Mouse (Mus musculus): ENCODE measurements around the gene Zfp365. TPM values are rescaled to one million over a fixed set of nuclear protein-coding genes. Genes with fewer than 3 reads are reported as not detected.
A peak's percentile ranks its signal among the peaks of the same experiment; 100 is the strongest.

Gene Zfp365
- polyA plus RNA-seq, 1 experiment from 2014 or later = 2.4 TPM

DNA sequence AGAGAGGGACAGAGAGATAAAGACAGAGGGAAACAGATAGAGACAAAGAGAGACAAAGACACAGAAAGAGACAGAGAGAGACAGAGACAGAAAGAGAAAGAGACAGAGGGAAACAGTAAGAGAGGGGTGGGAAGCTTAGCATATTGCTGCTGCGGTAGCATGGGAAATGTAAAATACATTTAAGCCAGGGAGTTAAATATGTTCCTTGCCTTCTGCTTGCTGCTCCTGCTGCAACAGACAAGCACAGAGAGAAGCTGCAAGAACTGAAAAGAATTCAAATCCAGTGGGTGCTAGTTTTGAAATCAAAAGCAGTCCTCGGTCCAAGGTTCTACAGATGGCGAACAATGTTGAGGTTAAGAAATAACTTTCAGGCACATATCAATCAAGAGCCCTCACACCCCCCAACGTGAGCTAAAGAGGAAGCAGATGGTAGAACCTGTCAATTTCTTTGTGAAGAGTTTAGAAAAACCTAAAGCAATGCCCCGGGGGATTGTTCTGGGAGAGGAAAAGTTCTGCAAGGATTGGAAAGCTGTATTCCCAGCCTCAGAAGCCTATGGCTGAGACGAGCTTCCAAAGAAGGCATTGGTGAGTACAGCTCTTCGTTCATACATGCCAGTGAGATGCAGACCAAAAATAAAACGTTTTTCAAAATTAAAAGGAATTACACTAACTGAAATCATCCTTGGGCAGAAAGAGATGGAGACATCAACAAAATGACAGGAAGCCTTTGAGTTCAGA lies 15.4 kb upstream of the Zfp365 start:
- Histone ChIP-seq H3K4me2 (no peak overlapping the region), H3K9ac (no peak overlapping the region), H3K9me3 (no peaks in the 10 kb centered on the region), H3K27me3 (no peaks in the 10 kb centered on the region), H3K4me1 (replicated peaks) (no peaks in the 10 kb centered on the region), H3K27ac (no peak overlapping the region), H3K4me3 (no peak overlapping the region), H3K36me3 (no peaks in the 10 kb centered on the region)
- WGBS = 74% methylated on average over 8 of the region's 8 CpGs
- ATAC-seq (ENCODE audit: low FRiP score) = no peak

DNA sequence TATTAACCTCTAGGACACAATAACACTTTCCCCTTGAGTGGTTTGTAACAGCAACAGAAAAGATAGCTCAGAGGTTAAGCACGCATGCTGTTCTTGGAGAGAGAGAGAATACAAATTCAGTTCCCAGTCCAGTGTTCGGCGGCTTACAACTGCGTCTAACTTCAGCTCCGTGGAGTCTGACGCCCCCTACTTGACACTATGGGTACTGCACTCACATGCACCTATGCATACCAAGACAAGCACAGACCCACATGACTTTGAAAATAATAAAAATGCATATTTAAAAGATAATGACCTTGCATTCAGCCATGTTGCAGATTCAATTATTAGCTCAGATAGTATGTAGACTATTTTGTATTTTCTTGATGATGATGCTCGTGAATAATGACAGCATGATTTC lies 11.6 kb upstream of the Zfp365 start:
- no peaks in the 10 kb centered on the region for H3K9me3 ChIP-seq

DNA sequence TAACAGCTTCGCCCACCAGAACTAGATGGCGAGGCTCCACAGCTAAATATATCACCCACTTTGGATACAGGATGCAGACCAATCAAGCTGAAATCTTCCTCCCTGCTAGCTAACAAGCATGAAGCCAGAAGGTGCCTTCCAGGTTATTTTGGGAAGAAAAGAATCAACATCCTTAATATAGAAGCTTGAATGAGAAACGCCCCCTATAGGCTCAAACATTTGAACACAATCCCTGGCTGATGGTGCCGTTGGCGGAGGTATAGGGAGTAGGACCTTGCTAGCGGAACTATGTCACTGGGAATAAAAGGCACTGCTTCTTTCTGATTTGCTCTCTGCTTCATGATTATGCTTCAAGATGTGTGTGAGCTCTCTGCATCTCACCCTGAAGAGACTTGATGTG lies 9.3 kb upstream of the Zfp365 start:
- Histone ChIP-seq H3K4me1 (replicated peaks) (no peaks in the 10 kb centered on the region), H3K27me3 (no peaks in the 10 kb centered on the region), H3K4me2 (no peak overlapping the region), H3K9ac (no peak overlapping the region), H3K4me3 (no peak overlapping the region), H3K36me3 (no peaks in the 10 kb centered on the region), H3K27ac (no peak overlapping the region), H3K9me3 (no peaks in the 10 kb centered on the region)
- no peak for ATAC-seq (ENCODE audit: low FRiP score)
- 93% methylated on average over 6 of the region's 6 CpGs for WGBS

More for the DNA sequence above, 11.6 kb upstream of the Zfp365 start:
- WGBS = 53% methylated on average over 7 of the region's 7 CpGs
- Histone ChIP-seq H3K4me1 (replicated peaks) (no peaks in the 10 kb centered on the region), H3K9ac (no peak overlapping the region), H3K36me3 (no peaks in the 10 kb centered on the region), H3K27me3 (no peaks in the 10 kb centered on the region), H3K27ac (no peak overlapping the region), H3K4me3 (no peak overlapping the region), H3K4me2 (no peak overlapping the region)
- ATAC-seq (ENCODE audit: low FRiP score) = no peak

DNA sequence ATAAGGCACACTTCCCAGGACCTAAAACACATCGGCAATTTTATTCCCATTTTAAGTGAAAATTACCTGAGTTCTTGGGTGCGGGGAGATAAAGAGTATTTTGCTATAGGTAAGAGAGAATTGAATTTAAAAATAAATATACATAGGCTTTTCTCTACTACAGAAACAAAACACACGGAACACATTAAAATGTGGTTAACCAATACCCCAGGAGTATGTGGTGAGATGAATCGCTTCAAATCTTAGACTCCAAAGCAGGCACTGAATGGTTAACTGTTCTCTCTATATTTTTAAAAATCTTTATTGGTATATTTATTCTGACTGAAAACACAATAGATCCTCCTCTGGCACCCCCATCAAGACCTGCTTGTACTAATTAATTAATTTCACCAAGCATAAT lies 7.2 kb upstream of the Zfp365 start:
- 96% methylated on average over 4 of the region's 4 CpGs for WGBS
- Histone ChIP-seq H3K27ac (no peak overlapping the region), H3K9ac (no peak overlapping the region), H3K4me3 (no peak overlapping the region), H3K9me3 (0 out of 2 replicates have a peak, but pooled peaks cover 3% of the 10 kb centered on the region), H3K36me3 (no peaks in the 10 kb centered on the region), H3K27me3 (no peaks in the 10 kb centered on the region), H3K4me1 (replicated peaks) (no peaks in the 10 kb centered on the region), H3K4me2 (no peak overlapping the region)
- no peak for ATAC-seq (ENCODE audit: low FRiP score)

DNA sequence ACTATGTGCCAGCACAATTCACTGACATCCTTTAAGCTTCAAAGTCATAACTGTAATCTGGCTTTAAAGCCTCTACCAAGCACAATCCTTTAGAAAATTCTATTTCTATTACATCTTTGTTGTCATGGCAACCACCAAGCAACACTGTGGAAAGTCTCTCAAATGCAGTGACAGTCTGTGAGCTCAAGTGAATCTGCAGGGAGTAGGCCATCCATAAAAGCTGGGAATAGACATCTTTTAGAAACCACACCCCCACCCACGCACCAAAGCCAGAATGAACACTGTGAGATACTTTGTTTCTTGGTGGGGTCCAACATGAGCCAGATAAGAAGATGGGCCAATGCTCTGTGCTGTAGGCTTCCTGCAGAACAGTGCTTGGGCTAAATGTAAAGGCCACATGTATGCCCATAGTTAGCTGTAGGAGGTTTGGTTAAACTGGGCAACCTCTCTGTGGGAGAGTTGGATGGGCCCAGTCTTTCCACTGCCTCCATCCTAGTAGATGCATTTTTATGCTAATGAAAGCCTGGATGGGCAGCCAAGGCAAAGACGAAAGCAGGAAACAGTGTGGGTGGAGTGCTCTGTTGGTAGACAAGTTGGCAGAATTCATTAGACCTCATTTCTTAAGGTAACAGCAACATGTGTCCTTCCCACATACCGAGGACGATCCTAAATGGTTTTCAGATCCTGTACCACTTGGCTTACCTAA lies 5.9 kb upstream of the Zfp365 start:
- H3K9ac ChIP-seq = no peak overlapping the region
- H3K27me3 ChIP-seq = no peaks in the 10 kb centered on the region
- H3K9me3 ChIP-seq = 0 out of 2 replicates have a peak, but pooled peaks cover 3% of the 10 kb centered on the region
- no peaks in the 10 kb centered on the region for H3K4me1 ChIP-seq (replicated peaks)
- H3K4me2 ChIP-seq = no peak overlapping the region
- no peaks in the 10 kb centered on the region for H3K36me3 ChIP-seq
- no peak overlapping the region for H3K4me3 ChIP-seq
- WGBS = 82% methylated on average over 4 of the region's 4 CpGs
- ATAC-seq (ENCODE audit: low FRiP score) = no peak
- H3K27ac ChIP-seq = no peak overlapping the region

DNA sequence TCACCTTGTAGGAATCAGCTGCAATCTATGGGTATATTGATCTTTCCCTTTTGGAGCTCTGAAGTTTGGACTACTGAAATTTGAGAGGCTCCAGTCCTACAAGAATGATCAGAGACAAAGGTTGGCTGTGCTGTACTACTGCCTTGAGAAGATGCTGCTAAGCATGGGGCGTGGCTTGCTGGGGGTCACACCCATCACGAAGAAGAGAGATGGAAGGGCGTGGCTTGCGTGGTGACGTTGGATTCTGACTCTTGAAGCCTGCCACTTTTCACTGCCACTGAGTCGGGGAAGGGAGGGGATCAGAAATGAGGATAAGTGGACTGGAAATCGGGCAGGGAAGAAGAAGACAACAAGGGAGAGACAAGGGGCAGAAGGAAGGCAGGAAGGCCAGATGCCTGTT lies 4.9 kb upstream of the Zfp365 start:
- 0 out of 2 replicates have a peak, but pooled peaks cover 3% of the 10 kb centered on the region for H3K9me3 ChIP-seq
- no peak overlapping the region for H3K4me2 ChIP-seq
- no peaks in the 10 kb centered on the region for H3K27me3 ChIP-seq
- H3K36me3 ChIP-seq = no peaks in the 10 kb centered on the region
- no peak overlapping the region for H3K9ac ChIP-seq
- 70% methylated on average over 7 of the region's 7 CpGs for WGBS
- H3K27ac ChIP-seq = no peak overlapping the region
- 0 out of 2 replicates have a peak, but pooled peaks cover 4% of the 10 kb centered on the region for H3K4me1 ChIP-seq (replicated peaks)
- no peak overlapping the region for H3K4me3 ChIP-seq
- no peak for ATAC-seq (ENCODE audit: low FRiP score)

DNA sequence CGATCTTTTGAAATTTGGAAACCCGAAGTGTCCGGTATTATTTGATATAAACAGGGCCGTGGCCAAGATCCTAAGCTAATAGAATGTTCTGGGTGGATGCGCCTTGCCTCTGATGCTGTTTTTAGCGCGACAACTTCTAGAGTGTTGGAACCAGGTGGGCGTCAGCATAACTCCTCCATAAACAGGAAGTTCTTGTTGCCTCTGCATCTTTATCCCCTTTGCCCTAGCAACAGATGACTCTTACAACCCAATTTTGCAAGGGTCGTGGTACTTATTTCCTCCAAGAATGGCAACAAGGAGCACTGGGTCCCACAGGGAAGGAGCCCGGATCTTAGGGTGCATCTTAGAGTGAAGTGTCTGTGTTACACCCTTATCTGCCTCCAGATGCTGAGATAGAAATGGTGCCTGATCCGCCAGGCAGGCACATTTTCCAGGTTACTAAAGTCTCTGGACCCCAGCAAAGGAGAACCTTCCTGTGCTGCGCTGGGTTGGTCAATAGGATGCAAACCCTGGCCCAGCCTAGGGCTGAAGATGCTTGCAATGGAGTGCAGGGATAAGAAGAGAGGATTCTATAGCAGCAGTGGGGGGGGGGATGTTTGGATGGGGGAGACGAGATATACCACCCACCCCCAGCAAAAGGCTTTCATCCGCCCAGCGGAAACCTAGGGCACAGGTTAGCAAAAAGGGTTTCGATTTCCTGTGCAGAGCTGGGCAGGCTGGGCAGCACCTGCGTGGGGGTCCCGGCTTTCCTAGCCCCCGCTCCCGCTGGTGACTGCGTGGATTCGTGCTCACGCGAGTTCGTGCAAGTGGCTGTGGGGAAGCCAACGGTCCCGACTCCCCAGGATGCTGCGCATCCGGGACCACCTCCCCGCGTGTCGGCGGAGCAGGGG lies 770 bp downstream of the Zfp365 start:
- Histone ChIP-seq H3K4me1 (replicated peaks) (peaks cover 9% of the 10 kb centered on the region), H3K27me3 (0 out of 2 replicates have a peak, but pooled peaks cover 3% of the 10 kb centered on the region), H3K9me3 (0 out of 2 replicates have a peak, but pooled peaks cover 3% of the 10 kb centered on the region), H3K27ac (peak overlapping the region; percentile 26; the same call in 1 of the 2 replicates), H3K9ac (peak overlapping the region; percentile 83), H3K4me3 (peak overlapping the region; percentile 69), H3K36me3 (peaks cover 6% of the 10 kb centered on the region; the same call in 1 of the 2 replicates), H3K4me2 (peak overlapping the region; percentile 95)
- ATAC-seq (ENCODE audit: low FRiP score) = peak; percentile 73
- WGBS = 22% methylated on average over 33 of the region's 33 CpGs

DNA sequence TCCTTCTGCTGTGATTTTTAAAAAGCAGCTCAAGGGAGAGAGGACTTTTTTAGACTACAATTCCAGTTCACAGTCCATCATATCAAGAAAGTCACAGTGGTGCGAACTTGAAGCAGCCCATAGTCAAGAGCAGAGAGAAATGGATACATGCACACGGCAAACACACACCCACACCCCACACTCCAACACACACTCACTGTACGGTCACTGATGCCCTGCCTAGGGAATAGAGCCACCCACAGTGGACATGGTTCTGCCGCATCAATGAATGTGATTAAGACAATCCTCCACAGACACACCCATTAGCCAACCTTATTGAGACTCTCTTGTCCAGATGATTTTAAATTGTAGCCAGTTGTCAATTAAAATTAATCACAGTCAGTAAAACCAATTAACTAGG lies 4.5 kb downstream of the Zfp365 start:
- WGBS = 91% methylated on average over 4 of the region's 4 CpGs
- H3K9ac ChIP-seq = no peak overlapping the region
- no peak overlapping the region for H3K4me2 ChIP-seq
- H3K27ac ChIP-seq = no peak overlapping the region
- H3K9me3 ChIP-seq = no peaks in the 10 kb centered on the region
- H3K27me3 ChIP-seq = 0 out of 2 replicates have a peak, but pooled peaks cover 3% of the 10 kb centered on the region
- ATAC-seq (ENCODE audit: low FRiP score) = no peak
- H3K4me1 ChIP-seq (replicated peaks) = peaks cover 9% of the 10 kb centered on the region
- no peak overlapping the region for H3K4me3 ChIP-seq
- peaks cover 6% of the 10 kb centered on the region; the same call in 1 of the 2 replicates for H3K36me3 ChIP-seq

DNA sequence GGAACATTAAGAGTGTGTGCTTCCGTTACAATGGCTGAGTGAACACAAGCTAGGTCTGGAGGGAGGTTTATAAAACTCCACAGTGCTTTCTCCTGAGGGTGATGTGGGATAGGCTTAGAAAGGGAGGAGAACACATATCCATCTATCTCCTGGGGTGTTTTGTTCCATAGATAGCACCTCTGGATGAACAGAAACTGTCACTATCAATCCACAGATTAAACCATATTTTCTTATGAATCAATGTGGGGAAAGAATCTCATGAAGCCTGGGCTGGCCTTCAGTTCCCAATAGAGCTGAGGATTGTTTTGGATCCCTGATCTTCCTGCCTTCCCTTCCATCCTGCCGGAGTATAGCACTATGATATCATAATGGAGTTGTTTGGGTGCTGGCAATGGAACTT lies 5.5 kb downstream of the Zfp365 start:
- no peak overlapping the region for H3K27ac ChIP-seq
- no peak overlapping the region for H3K4me3 ChIP-seq
- no peak for ATAC-seq (ENCODE audit: low FRiP score)
- no peaks in the 10 kb centered on the region for H3K9me3 ChIP-seq
- H3K27me3 ChIP-seq = 0 out of 2 replicates have a peak, but pooled peaks cover 3% of the 10 kb centered on the region
- H3K9ac ChIP-seq = no peak overlapping the region
- no peak overlapping the region for H3K4me2 ChIP-seq
- WGBS = 86% methylated on average over 2 of the region's 2 CpGs
- peaks cover 5% of the 10 kb centered on the region for H3K4me1 ChIP-seq (replicated peaks)
- peaks cover 6% of the 10 kb centered on the region; the same call in 1 of the 2 replicates for H3K36me3 ChIP-seq

DNA sequence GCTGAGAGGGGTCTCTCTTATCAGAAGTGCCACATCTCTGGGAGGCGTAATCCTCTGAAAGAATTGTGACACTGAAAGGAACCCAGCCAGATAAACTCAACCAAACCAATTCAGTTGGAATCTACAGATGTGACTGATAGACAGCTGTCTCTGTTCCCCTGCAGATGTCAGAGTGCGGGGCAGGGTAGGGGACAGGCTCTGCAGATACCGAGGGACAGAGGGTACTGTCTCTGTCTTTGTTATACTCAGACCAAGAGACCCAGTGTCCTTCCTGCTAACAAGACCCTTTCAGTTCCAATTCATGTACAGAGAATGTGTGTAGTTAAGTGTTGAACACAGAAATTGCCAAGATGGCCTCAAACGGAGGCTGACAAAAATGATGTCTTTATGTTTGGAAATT lies 6.4 kb downstream of the Zfp365 start:
- no peak overlapping the region for H3K27ac ChIP-seq
- ATAC-seq (ENCODE audit: low FRiP score) = no peak
- H3K27me3 ChIP-seq = 0 out of 2 replicates have a peak, but pooled peaks cover 3% of the 10 kb centered on the region

DNA sequence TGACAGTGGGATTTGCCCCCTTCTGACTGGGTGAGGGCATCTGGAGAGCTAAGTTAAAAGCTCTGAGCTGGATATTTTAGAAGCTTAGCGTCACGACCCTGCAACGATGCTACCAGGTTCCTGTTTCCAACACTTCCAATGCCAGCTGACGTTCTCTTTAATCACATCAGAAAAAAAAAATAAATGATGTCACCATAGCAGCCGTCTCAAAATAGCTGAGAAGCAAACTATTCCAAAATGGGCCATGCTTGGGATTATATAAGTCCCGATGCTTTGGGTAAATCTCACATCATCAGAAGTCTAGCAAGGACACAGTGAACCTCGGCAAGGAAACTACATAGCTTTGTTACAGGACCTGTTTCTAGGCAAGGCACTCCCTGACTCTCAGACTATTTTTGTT lies 9.1 kb downstream of the Zfp365 start:
- H3K4me3 ChIP-seq = no peak overlapping the region
- no peaks in the 10 kb centered on the region for H3K27me3 ChIP-seq
- H3K9me3 ChIP-seq = no peaks in the 10 kb centered on the region
- WGBS = 80% methylated on average over 7 of the region's 7 CpGs
- no peak for ATAC-seq (ENCODE audit: low FRiP score)
- no peaks in the 10 kb centered on the region for H3K4me1 ChIP-seq (replicated peaks)
- no peak overlapping the region for H3K4me2 ChIP-seq
- no peak overlapping the region for H3K27ac ChIP-seq
- H3K36me3 ChIP-seq = no peaks in the 10 kb centered on the region
- no peak overlapping the region for H3K9ac ChIP-seq

More for the DNA sequence above, 6.4 kb downstream of the Zfp365 start:
- no peak overlapping the region for H3K9ac ChIP-seq
- H3K36me3 ChIP-seq = peaks cover 6% of the 10 kb centered on the region; the same call in 1 of the 2 replicates
- H3K4me2 ChIP-seq = no peak overlapping the region
- H3K9me3 ChIP-seq = no peaks in the 10 kb centered on the region
- no peaks in the 10 kb centered on the region for H3K4me1 ChIP-seq (replicated peaks)
- 84% methylated on average over 4 of the region's 4 CpGs for WGBS
- H3K4me3 ChIP-seq = no peak overlapping the region

DNA sequence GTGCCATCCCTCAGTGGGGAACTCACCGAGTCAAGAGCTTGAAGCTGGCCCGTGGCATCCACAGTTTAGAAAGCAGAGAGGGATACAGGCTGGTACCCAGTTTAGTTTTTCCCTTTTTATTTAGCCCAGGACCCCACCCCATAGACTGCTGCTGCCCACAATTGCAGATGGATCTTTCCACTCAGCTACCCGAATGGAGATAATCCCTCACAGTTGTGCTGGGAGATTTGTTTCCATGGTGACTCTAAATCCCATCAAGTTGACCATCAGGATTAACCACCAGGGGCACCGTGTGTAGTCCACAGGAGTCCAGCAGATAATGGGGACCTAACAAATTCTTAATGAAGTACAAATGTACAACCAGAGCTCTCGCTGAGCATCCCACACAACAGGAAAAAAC lies 11.3 kb downstream of the Zfp365 start:
- H3K36me3 ChIP-seq = no peaks in the 10 kb centered on the region
- ATAC-seq (ENCODE audit: low FRiP score) = no peak
- H3K27me3 ChIP-seq = no peaks in the 10 kb centered on the region
- H3K9ac ChIP-seq = no peak overlapping the region
- H3K4me3 ChIP-seq = no peak overlapping the region
- no peaks in the 10 kb centered on the region for H3K9me3 ChIP-seq
- no peaks in the 10 kb centered on the region for H3K4me1 ChIP-seq (replicated peaks)
- 47% methylated on average over 5 of the region's 5 CpGs for WGBS
- H3K4me2 ChIP-seq = no peak overlapping the region
- no peak overlapping the region for H3K27ac ChIP-seq

Measured in hindbrain, embryonic 13.5 days (tissue).